Mouse (Mus musculus) retina, embryonic 14.5 days (tissue): ENCODE results near the gene Osgepl1.
"Not testable (repeated sequence)": the region's sequence is repeated elsewhere in the genome, so short reads cannot be mapped to it uniquely, and the experiment has no call there.

Experiments
- DNase-seq: peaks from one replicate; pipeline ENCODE4 v3.0.0-alpha.2; 2015; ENCODE audit warnings: low spot score

The Osgepl1 gene

GRCm38 (mm10) chr1:53312989-53313967 is at the start of gene Osgepl1:
Gene Osgepl1 (plus strand): TSS chr1:53313624.
- DNase-seq, result peak; percentile 90

- DNase-seq, result not testable (repeated sequence)
Measured at GRCm38 (mm10) chr1:53264958-53265612, 48.3 kb upstream of the Osgepl1 start.

GRCm38 (mm10) chr1:53269901-53270300 is 43.5 kb upstream of the Osgepl1 start:
- DNase-seq, result no peak

- DNase-seq, result peak; percentile 58
Measured at GRCm38 (mm10) chr1:53272646-53273045, 40.8 kb upstream of the Osgepl1 start.

- no peak for DNase-seq
Measured at GRCm38 (mm10) chr1:53291197-53291596, 22.2 kb upstream of the Osgepl1 start.

- peak; percentile 97 for DNase-seq
Measured at GRCm38 (mm10) chr1:53296581-53297383, 16.6 kb upstream of the Osgepl1 start, which contains the start of the genes Pms1, Ormdl1 and Gm28778. Gene Pms1 (minus strand): TSS chr1:53297018. Gene Ormdl1 (plus strand): TSS chr1:53297095. Gene Gm28778 (plus strand): TSS chr1:53297111.

GRCm38 (mm10) chr1:53300506-53300905 is 12.9 kb upstream of the Osgepl1 start:
- no peak for DNase-seq

GRCm38 (mm10) chr1:53321662-53322344 is 8.4 kb downstream of the Osgepl1 start:
- no peak for DNase-seq

- DNase-seq, result no peak
Measured at GRCm38 (mm10) chr1:53323254-53323653, 9.8 kb downstream of the Osgepl1 start.

- no peak for DNase-seq
Measured at GRCm38 (mm10) chr1:53324277-53324676, 10.9 kb downstream of the Osgepl1 start.

GRCm38 (mm10) chr1:53324827-53325494 is 11.5 kb downstream of the Osgepl1 start:
- no peak for DNase-seq

- not testable (repeated sequence) for DNase-seq
Measured at GRCm38 (mm10) chr1:53333527-53333926, 20.1 kb downstream of the Osgepl1 start.

- no peak for DNase-seq
Measured at GRCm38 (mm10) chr1:53335465-53335864, 22.0 kb downstream of the Osgepl1 start.

- DNase-seq, result not testable (repeated sequence)
Measured at GRCm38 (mm10) chr1:53337403-53337802, 24.0 kb downstream of the Osgepl1 start.

GRCm38 (mm10) chr1:53341071-53341470 is 27.6 kb downstream of the Osgepl1 start:
- no peak for DNase-seq

GRCm38 (mm10) chr1:53352327-53353261 is 39.2 kb downstream of the Osgepl1 start, which contains the start of the genes Asdurf, Gm28551 and Asnsd1:
Gene Asdurf (minus strand): TSS chr1:53352619.
Gene Gm28551 (minus strand): TSS chr1:53352667.
Gene Asnsd1 (minus strand): TSS chr1:53352752.
- DNase-seq, result peak; percentile 96

GRCm38 (mm10) chr1:53358988-53359387 is 45.6 kb downstream of the Osgepl1 start:
- DNase-seq, result no peak
